Mouse (Mus musculus): ENCODE data around the gene Ildr2. TPM values are rescaled to one million over a fixed set of nuclear protein-coding genes. Genes with fewer than 3 reads are reported as not detected.

Gene Ildr2
- polyA plus RNA-seq, 1 experiment = 3.4 TPM

GRCm38 (mm10) chr1:166344300-166345077, 90.5 kb downstream of the Ildr2 start:
- H3K4me3 ChIP-seq (replicated peaks; ENCODE audit: insufficient read depth, low read depth, low read length) = no peak overlapping the region
- H3K27me3 ChIP-seq (ENCODE audit: control insufficient read depth, insufficient read depth, low read length) = no peaks in the 10 kb centered on the region
- H3K27ac ChIP-seq (ENCODE audit: insufficient read depth, low read length) = no peak overlapping the region
- TF ChIP-seq POLR2A (IDR thresholded peaks at IDR 0.05; ENCODE audit: borderline replicate concordance, insufficient read depth, low read length) = no peak
- no peak for TF ChIP-seq CTCF (IDR thresholded peaks at IDR 0.05; ENCODE audit: borderline replicate concordance, insufficient read depth, low read depth, low read length)
- WGBS = 55% methylated on average over 8 of the region's 8 CpGs
- no peak for DNase-seq
- no peaks in the 10 kb centered on the region for H3K4me1 ChIP-seq (ENCODE audit: control insufficient read depth, insufficient read depth, low read length)

GRCm38 (mm10) chr1:166345602-166346001, 91.7 kb downstream of the Ildr2 start:
- WGBS = 97% methylated on average over 6 of the region's 6 CpGs
- no peak overlapping the region for H3K4me3 ChIP-seq (replicated peaks; ENCODE audit: insufficient read depth, low read depth, low read length)

GRCm38 (mm10) chr1:166346906-166347305, 93.0 kb downstream of the Ildr2 start:
- 30% methylated on average over 3 of the region's 3 CpGs for WGBS

More at GRCm38 (mm10) chr1:166345602-166346001, 91.7 kb downstream of the Ildr2 start:
- no peak for DNase-seq
- TF ChIP-seq POLR2A (IDR thresholded peaks at IDR 0.05; ENCODE audit: borderline replicate concordance, insufficient read depth, low read length) (no peak), CTCF (IDR thresholded peaks at IDR 0.05; ENCODE audit: borderline replicate concordance, insufficient read depth, low read depth, low read length) (no peak)
- H3K27ac ChIP-seq (ENCODE audit: insufficient read depth, low read length) = no peak overlapping the region
- no peaks in the 10 kb centered on the region for H3K4me1 ChIP-seq (ENCODE audit: control insufficient read depth, insufficient read depth, low read length)
- H3K27me3 ChIP-seq (ENCODE audit: control insufficient read depth, insufficient read depth, low read length) = no peaks in the 10 kb centered on the region

GRCm38 (mm10) chr1:166349341-166349740, 95.4 kb downstream of the Ildr2 start:
- DNase-seq = no peak
- no peaks in the 10 kb centered on the region for H3K27me3 ChIP-seq (ENCODE audit: control insufficient read depth, insufficient read depth, low read length)
- H3K27ac ChIP-seq (ENCODE audit: insufficient read depth, low read length) = no peak overlapping the region
- H3K4me1 ChIP-seq (ENCODE audit: control insufficient read depth, insufficient read depth, low read length) = no peaks in the 10 kb centered on the region
- no peak for TF ChIP-seq POLR2A (IDR thresholded peaks at IDR 0.05; ENCODE audit: borderline replicate concordance, insufficient read depth, low read length)
- 69% methylated on average over 3 of the region's 3 CpGs for WGBS
- H3K4me3 ChIP-seq (replicated peaks; ENCODE audit: insufficient read depth, low read depth, low read length) = no peak overlapping the region

More at GRCm38 (mm10) chr1:166346906-166347305, 93.0 kb downstream of the Ildr2 start:
- no peaks in the 10 kb centered on the region for H3K4me1 ChIP-seq (ENCODE audit: control insufficient read depth, insufficient read depth, low read length)
- H3K4me3 ChIP-seq (replicated peaks; ENCODE audit: insufficient read depth, low read depth, low read length) = no peak overlapping the region
- no peaks in the 10 kb centered on the region for H3K27me3 ChIP-seq (ENCODE audit: control insufficient read depth, insufficient read depth, low read length)
- no peak overlapping the region for H3K27ac ChIP-seq (ENCODE audit: insufficient read depth, low read length)
- no peak for TF ChIP-seq POLR2A (IDR thresholded peaks at IDR 0.05; ENCODE audit: borderline replicate concordance, insufficient read depth, low read length)
- DNase-seq = no peak

GRCm38 (mm10) chr1:166349751-166350150, 95.8 kb downstream of the Ildr2 start:
- no peak for DNase-seq
- H3K27me3 ChIP-seq (ENCODE audit: control insufficient read depth, insufficient read depth, low read length) = no peaks in the 10 kb centered on the region
- WGBS = 91% methylated on average over 11 of the region's 11 CpGs
- TF ChIP-seq CTCF (IDR thresholded peaks at IDR 0.05; ENCODE audit: borderline replicate concordance, insufficient read depth, low read depth, low read length) (no peak), POLR2A (IDR thresholded peaks at IDR 0.05; ENCODE audit: borderline replicate concordance, insufficient read depth, low read length) (no peak)
- H3K27ac ChIP-seq (ENCODE audit: insufficient read depth, low read length) = no peak overlapping the region
- no peaks in the 10 kb centered on the region for H3K4me1 ChIP-seq (ENCODE audit: control insufficient read depth, insufficient read depth, low read length)
- H3K4me3 ChIP-seq (replicated peaks; ENCODE audit: insufficient read depth, low read depth, low read length) = no peak overlapping the region

- peak; percentile 88 to 92 for DNase-seq
- Histone ChIP-seq H3K4me1 (ENCODE audit: control insufficient read depth, insufficient read depth, low read length) (peaks cover 5% of the 10 kb centered on the region), H3K27me3 (ENCODE audit: control insufficient read depth, insufficient read depth, low read length) (no peaks in the 10 kb centered on the region), H3K27ac (ENCODE audit: insufficient read depth, low read length) (no peak overlapping the region), H3K4me3 (replicated peaks; ENCODE audit: insufficient read depth, low read depth, low read length) (no peak overlapping the region)
- TF ChIP-seq POLR2A (IDR thresholded peaks at IDR 0.05; ENCODE audit: borderline replicate concordance, insufficient read depth, low read length) = no peak
- peak; percentile 95 for TF ChIP-seq CTCF (IDR thresholded peaks at IDR 0.05; ENCODE audit: borderline replicate concordance, insufficient read depth, low read depth, low read length)
- 17% methylated on average over 14 of the region's 14 CpGs for WGBS
Measured at GRCm38 (mm10) chr1:166360157-166360855, 106.4 kb downstream of the Ildr2 start.

- no peak overlapping the region for H3K27ac ChIP-seq (ENCODE audit: insufficient read depth, low read length)
- no peaks in the 10 kb centered on the region for H3K27me3 ChIP-seq (ENCODE audit: control insufficient read depth, insufficient read depth, low read length)
- no peak for DNase-seq
- H3K4me1 ChIP-seq (ENCODE audit: control insufficient read depth, insufficient read depth, low read length) = peaks cover 5% of the 10 kb centered on the region
- H3K4me3 ChIP-seq (replicated peaks; ENCODE audit: insufficient read depth, low read depth, low read length) = no peak overlapping the region
- TF ChIP-seq POLR2A (IDR thresholded peaks at IDR 0.05; ENCODE audit: borderline replicate concordance, insufficient read depth, low read length) (no peak), CTCF (IDR thresholded peaks at IDR 0.05; ENCODE audit: borderline replicate concordance, insufficient read depth, low read depth, low read length) (no peak)
- WGBS = 25% methylated on average over 5 of the region's 5 CpGs
Measured at GRCm38 (mm10) chr1:166360896-166361295, 107.0 kb downstream of the Ildr2 start.

GRCm38 (mm10) chr1:166361842-166362241, 107.9 kb downstream of the Ildr2 start:
- no peak for DNase-seq
- Histone ChIP-seq H3K27ac (ENCODE audit: insufficient read depth, low read length) (no peak overlapping the region), H3K4me1 (ENCODE audit: control insufficient read depth, insufficient read depth, low read length) (peaks cover 5% of the 10 kb centered on the region), H3K4me3 (replicated peaks; ENCODE audit: insufficient read depth, low read depth, low read length) (no peak overlapping the region), H3K27me3 (ENCODE audit: control insufficient read depth, insufficient read depth, low read length) (no peaks in the 10 kb centered on the region)
- WGBS = 88% methylated on average over 3 of the region's 3 CpGs
- TF ChIP-seq CTCF (IDR thresholded peaks at IDR 0.05; ENCODE audit: borderline replicate concordance, insufficient read depth, low read depth, low read length) (no peak), POLR2A (IDR thresholded peaks at IDR 0.05; ENCODE audit: borderline replicate concordance, insufficient read depth, low read length) (no peak)
